Mouse (Mus musculus): Measurements from ENCODE around the gene Spata17.
A peak's percentile ranks its signal among the peaks of the same experiment; 100 is the strongest.
"Not testable (repeated sequence)": the region's sequence is repeated elsewhere in the genome, so short reads cannot be mapped to it uniquely, and the experiment has no call there.

Spata17 gene

GRCm38 (mm10) chr1:187170361-187170760 is 44.9 kb downstream of the Spata17 start:
- no peak for DNase-seq

- no peak for DNase-seq
These were observed 45.6 kb downstream of the Spata17 start for GRCm38 (mm10) chr1:187169646-187170045.

- DNase-seq, result no peak
These were observed 51.7 kb downstream of the Spata17 start for GRCm38 (mm10) chr1:187163571-187163970.

- DNase-seq, result no peak
These were observed 59.6 kb downstream of the Spata17 start for GRCm38 (mm10) chr1:187155658-187156057.

GRCm38 (mm10) chr1:187153681-187154080 is 61.6 kb downstream of the Spata17 start:
- no peak for DNase-seq

- no peak for DNase-seq
These were observed 62.7 kb downstream of the Spata17 start for GRCm38 (mm10) chr1:187152571-187152970.

- DNase-seq, result no peak
These were observed 72.3 kb downstream of the Spata17 start for GRCm38 (mm10) chr1:187142984-187143383.

- peak; percentile 64 for DNase-seq
These were observed 77.8 kb downstream of the Spata17 start for GRCm38 (mm10) chr1:187137426-187137825.

GRCm38 (mm10) chr1:187135887-187136286 is 79.4 kb downstream of the Spata17 start:
- no peak for DNase-seq

GRCm38 (mm10) chr1:187133841-187134240 is 81.4 kb downstream of the Spata17 start:
- DNase-seq, result no peak

GRCm38 (mm10) chr1:187132348-187132747 is 82.9 kb downstream of the Spata17 start:
- no peak for DNase-seq

- not testable (repeated sequence) for DNase-seq
These were observed 87.7 kb downstream of the Spata17 start for GRCm38 (mm10) chr1:187127548-187127947.

- DNase-seq, result no peak
These were observed 89.5 kb downstream of the Spata17 start for GRCm38 (mm10) chr1:187125733-187126132.

- DNase-seq, result no peak
These were observed 90.3 kb downstream of the Spata17 start for GRCm38 (mm10) chr1:187124967-187125366.

- DNase-seq, result no peak
These were observed 96.0 kb downstream of the Spata17 start for GRCm38 (mm10) chr1:187119300-187119699.

GRCm38 (mm10) chr1:187118108-187118507 is 97.2 kb downstream of the Spata17 start:
- peak; percentile 55 for DNase-seq

- DNase-seq, result no peak
These were observed 101.5 kb downstream of the Spata17 start for GRCm38 (mm10) chr1:187113716-187114115.

- no peak for DNase-seq
These were observed 113.1 kb downstream of the Spata17 start for GRCm38 (mm10) chr1:187102130-187102529.

- peak; percentile 19 for DNase-seq
These were observed 114.1 kb downstream of the Spata17 start for GRCm38 (mm10) chr1:187101202-187101601.

- DNase-seq, result no peak
These were observed 114.6 kb downstream of the Spata17 start for GRCm38 (mm10) chr1:187100624-187101023.

GRCm38 (mm10) chr1:187098285-187098684 is 117.0 kb downstream of the Spata17 start:
- no peak for DNase-seq

- no peak for DNase-seq
These were observed 122.7 kb downstream of the Spata17 start for GRCm38 (mm10) chr1:187092546-187092945.

GRCm38 (mm10) chr1:187088660-187089395 is 126.4 kb downstream of the Spata17 start:
- DNase-seq, result no peak

- DNase-seq, result no peak
These were observed 129.2 kb downstream of the Spata17 start for GRCm38 (mm10) chr1:187086027-187086426.

- no peak for DNase-seq
These were observed 137.9 kb downstream of the Spata17 start for GRCm38 (mm10) chr1:187077352-187077751.

Measured in lung, postnatal 14 days (tissue).